Mouse (Mus musculus) limb, embryonic 10.5 days (tissue): ENCODE measurements around the gene Tbata. TPM values are rescaled to one million over a fixed set of nuclear protein-coding genes. Genes with fewer than 3 reads are reported as not detected.
A peak's percentile ranks its signal among the peaks of the same experiment; 100 is the strongest.

Experiments used
- DNase-seq: peaks from one replicate; pipeline ENCODE4 v3.0.0-alpha.2; 2017; ENCODE audit warnings: low spot score
- H3K27ac ChIP-seq: fragments of 300-500 bp; sonication (generic); 2 replicates; pipeline ENCODE4 v1.5.1; 2016; ENCODE audit warnings: mild to moderate bottlenecking
- H3K27me3 ChIP-seq: fragments of 300-500 bp; sonication (generic); 2 replicates; pipeline ENCODE4 v1.6.1; 2016; ENCODE audit warnings: low read depth, mild to moderate bottlenecking; ENCODE audit not compliant: poor library complexity, severe bottlenecking
- H3K36me3 ChIP-seq: fragments of 300-500 bp; sonication (generic); 2 replicates; pipeline ENCODE4 v1.6.1; 2016; ENCODE audit warnings: mild to moderate bottlenecking, moderate library complexity
- H3K4me1 ChIP-seq: fragments of 300-500 bp; sonication (generic); 2 replicates; pipeline ENCODE4 v1.6.1; 2016
- H3K4me3 ChIP-seq: fragments of 300-500 bp; sonication (generic); 2 replicates; pipeline ENCODE4 v1.5.1; 2016; ENCODE audit warnings: mild to moderate bottlenecking, moderate library complexity
- H3K9me3 ChIP-seq: fragments of 300-500 bp; sonication (generic); replicated peaks from 2 replicates; pipeline ENCODE4 v1.6.1; 2016; ENCODE audit warnings: mild to moderate bottlenecking
- WGBS: fragments of 180-500 bp; shearing (Covaris S2); methylation state at CpG from one replicate; pipeline ENCODE4 v1.1.7; 2016; 5-methylcytosine and 5-hydroxymethylcytosine counted together
- microRNA-seq: library from miRNA; unstranded; fragments of <30 nt; microRNA quantifications from one replicate; pipeline ENCODE4, GENCODE M21; 2017
- polyA plus RNA-seq: library from polyadenylated mRNA; unstranded; fragments of >200 nt; fragmentation: Nextera tagmentation; extraction: Ambion mirVana; gene quantifications from 2 replicates; pipeline ENCODE4 v1.2.1, GENCODE M21; 2016

Tbata gene
- polyA plus RNA-seq, 1 experiment from 2014 or later, result not detected

- no peak for DNase-seq
- Histone ChIP-seq H3K27me3 (no peaks in the 10 kb centered on the region), H3K9me3 (no peaks in the 10 kb centered on the region), H3K4me3 (no peak overlapping the region), H3K36me3 (no peaks in the 10 kb centered on the region), H3K27ac (no peak overlapping the region), H3K4me1 (peaks cover 16% of the 10 kb centered on the region)
- WGBS, result 89% methylated on average over 3 of the region's 3 CpGs
Measured at GRCm38 (mm10) chr10:61231756-61232155, 60.0 kb downstream of the Tbata start.

GRCm38 (mm10) chr10:61232858-61233567 is 61.3 kb downstream of the Tbata start:
- Histone ChIP-seq H3K4me1 (peaks cover 19% of the 10 kb centered on the region; the same call in 1 of the 2 replicates), H3K27ac (no peak overlapping the region), H3K36me3 (no peaks in the 10 kb centered on the region), H3K27me3 (no peaks in the 10 kb centered on the region), H3K4me3 (no peak overlapping the region), H3K9me3 (no peaks in the 10 kb centered on the region)
- WGBS, result 51% methylated on average over 7 of the region's 7 CpGs
- DNase-seq, result no peak

DNA sequence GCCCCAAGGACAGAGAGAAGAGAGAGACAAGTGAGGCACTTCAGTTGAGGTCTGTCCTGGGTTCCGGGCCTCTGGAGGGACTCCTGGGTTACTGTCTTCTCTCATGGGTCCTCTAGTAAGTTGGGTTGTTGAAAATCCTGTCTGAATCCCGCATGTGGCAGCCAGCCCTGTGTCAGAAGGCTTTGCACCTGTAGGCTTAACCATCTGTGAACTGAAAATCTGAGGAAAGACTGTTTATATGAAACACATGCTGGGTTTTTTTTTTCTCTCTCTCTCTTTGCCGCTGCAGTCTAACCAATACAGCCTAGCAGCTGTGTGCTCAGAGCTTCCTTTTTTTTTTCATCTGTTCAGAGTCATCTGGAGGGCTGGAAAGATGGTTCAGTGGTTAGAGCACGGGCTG is 62.6 kb downstream of the Tbata start:
- H3K9me3 ChIP-seq, result peaks cover 4% of the 10 kb centered on the region; the same call in 1 of the 2 replicates
- no peaks in the 10 kb centered on the region for H3K36me3 ChIP-seq
- WGBS, result 69% methylated on average over 4 of the region's 4 CpGs
- no peaks in the 10 kb centered on the region for H3K27me3 ChIP-seq
- H3K4me1 ChIP-seq, result peaks cover 19% of the 10 kb centered on the region; the same call in 1 of the 2 replicates
- H3K27ac ChIP-seq, result no peak overlapping the region
- H3K4me3 ChIP-seq, result no peak overlapping the region
- peak; percentile 43 for DNase-seq

- Histone ChIP-seq H3K4me3 (no peak overlapping the region), H3K4me1 (peaks cover 26% of the 10 kb centered on the region; the same call in 1 of the 2 replicates), H3K27me3 (no peaks in the 10 kb centered on the region), H3K9me3 (peaks cover 4% of the 10 kb centered on the region; the same call in 1 of the 2 replicates), H3K36me3 (no peaks in the 10 kb centered on the region), H3K27ac (no peak overlapping the region)
- DNase-seq, result no peak
- 94% methylated on average over 6 of the region's 6 CpGs for WGBS
Measured at GRCm38 (mm10) chr10:61235677-61236267, 64.0 kb downstream of the Tbata start.

DNA sequence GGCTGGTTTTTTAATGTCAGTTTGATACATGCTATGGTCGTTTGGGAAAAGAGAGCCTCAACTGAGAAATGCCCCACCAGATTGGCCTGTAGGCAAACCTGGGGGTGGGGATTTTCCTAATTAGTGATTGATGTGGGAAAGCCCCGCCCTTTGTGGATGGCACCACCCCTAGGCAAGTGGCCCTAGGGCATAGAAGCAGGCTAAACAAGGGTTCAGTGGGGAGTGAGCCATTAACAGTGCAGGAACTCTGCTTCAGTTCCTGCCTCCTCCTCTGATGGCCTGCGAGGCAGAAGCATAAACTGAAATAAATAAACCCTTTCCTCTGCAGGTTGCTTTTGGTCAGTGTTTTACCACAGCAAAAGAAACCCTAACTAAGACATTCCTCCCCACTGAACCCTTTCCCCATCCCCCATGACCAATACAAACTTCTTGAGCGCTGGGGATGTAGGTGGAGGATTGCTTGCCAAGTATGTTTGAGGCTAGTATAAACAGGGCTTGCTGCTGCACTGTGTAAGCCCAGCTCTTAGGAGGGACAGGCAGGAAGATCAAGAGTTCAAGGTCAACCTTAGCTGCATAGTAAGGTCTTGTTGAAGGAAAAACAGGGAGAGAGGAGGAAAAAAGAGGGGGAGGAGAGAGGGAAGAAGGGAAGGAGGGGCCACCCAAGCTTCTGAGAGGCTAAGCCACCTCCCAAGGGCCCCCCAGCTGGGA is 65.1 kb downstream of the Tbata start:
- no peak for DNase-seq
- WGBS, result 61% methylated on average over 4 of the region's 4 CpGs
- Histone ChIP-seq H3K36me3 (no peaks in the 10 kb centered on the region), H3K9me3 (peaks cover 4% of the 10 kb centered on the region; the same call in 1 of the 2 replicates), H3K4me1 (peaks cover 31% of the 10 kb centered on the region; the same call in 1 of the 2 replicates), H3K4me3 (no peak overlapping the region), H3K27me3 (no peaks in the 10 kb centered on the region), H3K27ac (no peak overlapping the region)

GRCm38 (mm10) chr10:61237391-61237785 is 65.6 kb downstream of the Tbata start:
- no peaks in the 10 kb centered on the region for H3K36me3 ChIP-seq
- peaks cover 4% of the 10 kb centered on the region; the same call in 1 of the 2 replicates for H3K9me3 ChIP-seq
- WGBS, result 84% methylated on average over 6 of the region's 6 CpGs
- H3K4me1 ChIP-seq, result peaks cover 36% of the 10 kb centered on the region; the same call in 1 of the 2 replicates
- H3K4me3 ChIP-seq, result no peak overlapping the region
- no peaks in the 10 kb centered on the region for H3K27me3 ChIP-seq
- no peak overlapping the region for H3K27ac ChIP-seq
- DNase-seq, result no peak

Small RNA genes lying within 50 kb of the gene (microRNA-seq; reads per million reads assigned to microRNA genes)
- gene Gm44308, result not detected

Other genes with a start within 250 kb of the Tbata start
- gene Pcbd1, start 82.6 kb upstream of the Tbata start, polyA plus RNA-seq, result 19.3 and 22.1 TPM in 2 replicates
- gene Sgpl1, start 24.3 kb upstream of the Tbata start, polyA plus RNA-seq, result 62.5 and 80.3 TPM in 2 replicates
- 0.46 and 0.48 TPM in 2 replicates for gene Adamts14, start 101.5 kb downstream of the Tbata start, polyA plus RNA-seq
- gene Prf1, start 125.9 kb downstream of the Tbata start, polyA plus RNA-seq, result not detected in 2 replicates
- 26.2 and 28.1 TPM in 2 replicates for gene Pald1, start 211.6 kb downstream of the Tbata start, polyA plus RNA-seq
- 0.13 and 0.36 TPM in 2 replicates for gene Nodal, start 246.0 kb downstream of the Tbata start, polyA plus RNA-seq